13 mouse cellular contexts compared by ENCODE assay signal in genomic region chr5:96412754-96413394, GRCm38 (mm10). TPM values are rescaled to one million over a fixed set of nuclear protein-coding genes. Genes with fewer than 3 reads are reported as not detected.
A peak's percentile ranks its signal among the peaks of the same experiment; 100 is the strongest.
DNase-seq lines count a peak whose midpoint lies in the region; ATAC-seq and TF ChIP-seq lines count a peak whose summit lies in the region.
"Had no signal": no experiment of that assay in that cellular context is flagged by ENCODE, and none has a peak within 500 bp of the region (broad histone marks: within the 10 kb centered on the region; RNA-seq: fewer than 3 reads in every experiment).

No protein-coding gene starts in this region.

- no peak overlapping the region for H3K9ac ChIP-seq in embryonic facial prominence, embryonic 11.5 days (replicated peaks; ENCODE audit: low read length)
- no peak overlapping the region for H3K9ac ChIP-seq in embryonic facial prominence, embryonic 12.5 days
- no peak overlapping the region for H3K9ac ChIP-seq in kidney, postnatal 0 days (ENCODE audit: low read depth, low read length)
- H3K9ac ChIP-seq: liver, embryonic 12.5 days had no signal

- peak; percentile 29 for DNase-seq in embryonic facial prominence, embryonic 11.5 days (ENCODE audit: low spot score)
- DNase-seq in embryonic facial prominence, embryonic 10.5 days (ENCODE audit: low spot score): no peak
- peak; percentile 44 for DNase-seq in kidney, postnatal 0 days (ENCODE audit: low spot score)
- DNase-seq in lung, postnatal 25 days (ENCODE audit: low spot score): peak; percentile 8
- DNase-seq in left cerebral cortex, adult 8-10 months (ENCODE audit: low spot score in 2 of 2): no peak
- DNase-seq in right cerebral cortex, adult 18-20 months: no peak
- no peak for DNase-seq in hindbrain, embryonic 10.5 days (ENCODE audit: low spot score)
- DNase-seq: cerebellum, postnatal 10 days had no signal

- H3K36me3 ChIP-seq in embryonic facial prominence, embryonic 11.5 days (replicated peaks; ENCODE audit: control insufficient read depth, insufficient read depth, low read depth, low read length): no peaks in the 10 kb centered on the region
- no peaks in the 10 kb centered on the region for H3K36me3 ChIP-seq in embryonic facial prominence, embryonic 10.5 days (replicated peaks)
- no peaks in the 10 kb centered on the region for H3K36me3 ChIP-seq in embryonic facial prominence, embryonic 12.5 days
- no peaks in the 10 kb centered on the region for H3K36me3 ChIP-seq in kidney, postnatal 0 days (ENCODE audit: insufficient read depth, low read length)
- no peaks in the 10 kb centered on the region for H3K36me3 ChIP-seq in hindbrain, embryonic 10.5 days
- H3K36me3 ChIP-seq: liver, embryonic 12.5 days; midbrain, embryonic 10.5 days had no signal

- no peaks in the 10 kb centered on the region for H3K9me3 ChIP-seq in embryonic facial prominence, embryonic 11.5 days (replicated peaks; ENCODE audit: control insufficient read depth, low read length)
- no peaks in the 10 kb centered on the region for H3K9me3 ChIP-seq in embryonic facial prominence, embryonic 10.5 days
- H3K9me3 ChIP-seq in embryonic facial prominence, embryonic 12.5 days: no peaks in the 10 kb centered on the region
- no peaks in the 10 kb centered on the region for H3K9me3 ChIP-seq in kidney, postnatal 0 days (replicated peaks; ENCODE audit: low read length)
- H3K9me3 ChIP-seq in hindbrain, embryonic 10.5 days: no peaks in the 10 kb centered on the region
- H3K9me3 ChIP-seq: liver, embryonic 12.5 days; midbrain, embryonic 10.5 days had no signal

- H3K27me3 ChIP-seq in embryonic facial prominence, embryonic 11.5 days (ENCODE audit: control insufficient read depth, insufficient read depth, low read length): no peaks in the 10 kb centered on the region
- no peaks in the 10 kb centered on the region for H3K27me3 ChIP-seq in embryonic facial prominence, embryonic 10.5 days (replicated peaks; ENCODE audit: low read depth, poor library complexity, severe bottlenecking)
- H3K27me3 ChIP-seq in embryonic facial prominence, embryonic 12.5 days: no peaks in the 10 kb centered on the region
- H3K27me3 ChIP-seq in kidney, postnatal 0 days (ENCODE audit: insufficient read depth, low read length): no peaks in the 10 kb centered on the region
- no peaks in the 10 kb centered on the region for H3K27me3 ChIP-seq in hindbrain, embryonic 10.5 days (ENCODE audit: insufficient read depth, poor library complexity, severe bottlenecking)
- H3K27me3 ChIP-seq: liver, embryonic 12.5 days had no signal

- H3K4me1 ChIP-seq in embryonic facial prominence, embryonic 11.5 days (ENCODE audit: control insufficient read depth, insufficient read depth, low read length): no peaks in the 10 kb centered on the region
- 0 out of 2 replicates have a peak, but pooled peaks cover 7% of the 10 kb centered on the region for H3K4me1 ChIP-seq in embryonic facial prominence, embryonic 10.5 days
- H3K4me1 ChIP-seq in embryonic facial prominence, embryonic 12.5 days: peaks cover 6% of the 10 kb centered on the region; the same call in 1 of the 2 replicates
- H3K4me1 ChIP-seq in kidney, postnatal 0 days (replicated peaks; ENCODE audit: insufficient read depth, low read length): peaks cover 8% of the 10 kb centered on the region; the same call in 1 of the 2 replicates
- 0 out of 2 replicates have a peak, but pooled peaks cover 8% of the 10 kb centered on the region for H3K4me1 ChIP-seq in hindbrain, embryonic 10.5 days (replicated peaks)
- H3K4me1 ChIP-seq: liver, embryonic 12.5 days had no signal

- no peak overlapping the region for H3K27ac ChIP-seq in embryonic facial prominence, embryonic 11.5 days (replicated peaks; ENCODE audit: low read depth, low read length)
- H3K27ac ChIP-seq in embryonic facial prominence, embryonic 10.5 days (replicated peaks): no peak overlapping the region
- peak overlapping the region; percentile 50; the same call in 1 of the 2 replicates for H3K27ac ChIP-seq in embryonic facial prominence, embryonic 12.5 days
- peak overlapping the region; percentile 71 for H3K27ac ChIP-seq in kidney, postnatal 0 days
- H3K27ac ChIP-seq in hindbrain, embryonic 10.5 days: no peak overlapping the region
- H3K27ac ChIP-seq: layer of hippocampus, adult 2 months; liver, embryonic 12.5 days; midbrain, embryonic 10.5 days had no signal

- no peak for ATAC-seq in embryonic facial prominence, embryonic 11.5 days (replicated peaks; ENCODE audit: insufficient number of reproducible peaks, low FRiP score, low TSS enrichment, low read depth)
- ATAC-seq in embryonic facial prominence, embryonic 12.5 days (ENCODE audit: insufficient number of reproducible peaks, insufficient read depth, low FRiP score, low TSS enrichment): peak; percentile 72; the same call in 1 of the 2 replicates
- peak; percentile 73; the same call in 1 of the 2 replicates for ATAC-seq in kidney, postnatal 0 days (replicated peaks; ENCODE audit: low FRiP score, low read depth)
- ATAC-seq: hindbrain, embryonic 16.5 days; liver, embryonic 12.5 days had no signal

- TF ChIP-seq CTCF in kidney, postnatal 0 days (IDR thresholded peaks at IDR 0.05; ENCODE audit: low read depth): no peak

- no peak overlapping the region for H3K4me3 ChIP-seq in embryonic facial prominence, embryonic 11.5 days (ENCODE audit: low read depth, low read length)
- no peak overlapping the region for H3K4me3 ChIP-seq in embryonic facial prominence, embryonic 10.5 days
- no peak overlapping the region for H3K4me3 ChIP-seq in embryonic facial prominence, embryonic 12.5 days
- no peak overlapping the region for H3K4me3 ChIP-seq in kidney, postnatal 0 days (replicated peaks; ENCODE audit: low read depth, low read length)
- no peak overlapping the region for H3K4me3 ChIP-seq in hindbrain, embryonic 10.5 days
- H3K4me3 ChIP-seq: layer of hippocampus, adult 2 months; liver, embryonic 12.5 days; midbrain, embryonic 10.5 days had no signal

- H3K4me2 ChIP-seq in embryonic facial prominence, embryonic 11.5 days (ENCODE audit: low read depth, low read length): no peak overlapping the region
- H3K4me2 ChIP-seq in embryonic facial prominence, embryonic 12.5 days (replicated peaks): no peak overlapping the region
- H3K4me2 ChIP-seq in kidney, postnatal 0 days (ENCODE audit: low read length): no peak overlapping the region
- H3K4me2 ChIP-seq: liver, embryonic 12.5 days had no signal

- 77% methylated on average over 11 of the region's 11 CpGs for WGBS in embryonic facial prominence, embryonic 11.5 days
- WGBS in embryonic facial prominence, embryonic 10.5 days: 77% methylated on average over 11 of the region's 11 CpGs
- 63% methylated on average over 11 of the region's 11 CpGs for WGBS in embryonic facial prominence, embryonic 12.5 days
- 38% methylated on average over 11 of the region's 11 CpGs for WGBS in kidney, postnatal 0 days
- WGBS in hindbrain, embryonic 10.5 days: 84% methylated on average over 11 of the region's 11 CpGs

RNA-seq across cellular contexts. Expression of gene Fras1, which starts 39.1 kb away (rescaled TPM):
- 13.5 and 15.3 TPM in 2 replicates for polyA plus RNA-seq in embryonic facial prominence, embryonic 11.5 days (2014; fragmentation: Nextera tagmentation; extraction: Ambion mirVana)
- 11.1 and 12.8 TPM in 2 replicates for polyA plus RNA-seq in embryonic facial prominence, embryonic 10.5 days (2016; fragmentation: Nextera tagmentation; extraction: Ambion mirVana)
- 19.6 and 20.1 TPM in 2 replicates for polyA plus RNA-seq in embryonic facial prominence, embryonic 12.5 days (2016; fragmentation: Nextera tagmentation; extraction: Ambion mirVana)
- 15.8 and 19.6 TPM in 2 replicates for polyA plus RNA-seq in kidney, postnatal 0 days (2015; fragmentation: Nextera tagmentation; extraction: Ambion mirVana)
- total RNA-seq in left cerebral cortex, adult 8-10 months (2022): 10 to 100 TPM; 19.8 to 24.6 (median 23.4) TPM
- 7.7 and 8.5 TPM in 2 replicates for polyA plus RNA-seq in hindbrain, embryonic 10.5 days (2016; fragmentation: Nextera tagmentation; extraction: Ambion mirVana)

Comparison
In these comparisons a context has a peak if more than half of its experiments do, and no peak if none do; other contexts are left out.
1. DNase-seq: peak in embryonic facial prominence, embryonic 11.5 days (single experiment), kidney, postnatal 0 days (single experiment) and lung, postnatal 25 days (single experiment); none in embryonic facial prominence, embryonic 10.5 days (single experiment), left cerebral cortex, adult 8-10 months (0 of 2), right cerebral cortex, adult 18-20 months (single experiment) and hindbrain, embryonic 10.5 days (single experiment).
2. H3K27ac ChIP-seq: peak in embryonic facial prominence, embryonic 12.5 days (single experiment) and kidney, postnatal 0 days (single experiment); none in embryonic facial prominence, embryonic 11.5 days (single experiment), embryonic facial prominence, embryonic 10.5 days (single experiment) and hindbrain, embryonic 10.5 days (single experiment).